Mouse (Mus musculus) right cerebral cortex, postnatal 4 days (tissue): ENCODE data around the gene Hoxc9.

ENCODE experiments used
- DNase-seq: peaks from one replicate; pipeline ENCODE4 v3.0.0-alpha.2; 2022

Gene Hoxc9

GRCm38 (mm10) chr15:103028916-103029512, 52.8 kb downstream of the Hoxc9 start:
- no peak for DNase-seq

DNA sequence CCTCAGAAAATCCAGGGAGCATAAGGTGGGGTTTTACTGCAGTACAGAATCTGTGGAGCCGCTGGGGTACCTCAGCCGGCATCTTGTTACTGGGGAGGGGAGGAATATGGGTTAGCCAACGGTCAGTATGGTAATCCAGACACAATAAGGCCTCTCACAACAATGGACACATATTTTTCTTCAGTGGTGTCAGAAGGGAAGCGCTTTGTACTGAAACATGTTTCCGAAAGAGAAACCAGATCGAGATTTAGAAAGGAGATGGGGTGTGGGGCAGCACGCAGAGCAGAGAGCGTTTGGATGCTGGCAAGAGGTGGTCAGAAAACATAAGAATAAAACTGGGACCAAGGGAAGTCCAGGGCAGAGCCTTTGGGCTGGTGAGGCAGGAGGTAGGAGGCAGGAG, 53.9 kb downstream of the Hoxc9 start:
- DNase-seq: no peak

DNA sequence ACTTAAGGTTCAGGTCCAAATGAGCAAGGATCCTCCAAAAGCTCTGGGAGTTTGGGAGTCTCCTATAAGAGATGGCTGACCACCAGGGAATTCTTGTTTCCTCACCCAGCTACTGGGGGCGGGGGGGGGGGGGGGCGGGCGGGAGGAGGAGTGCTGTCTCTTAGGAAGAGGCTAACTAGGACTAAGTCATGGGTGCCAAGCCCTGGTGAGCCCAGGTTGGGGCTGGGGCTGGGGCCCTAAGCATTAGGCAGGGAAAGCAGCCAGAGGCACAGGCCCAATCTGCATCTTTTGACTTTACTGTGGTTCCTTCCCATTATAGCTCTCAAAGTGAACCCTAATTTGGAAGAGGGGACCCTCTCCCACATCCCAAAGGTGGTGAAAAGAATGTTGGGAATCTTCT, 55.9 kb downstream of the Hoxc9 start:
- DNase-seq: no peak

GRCm38 (mm10) chr15:103032646-103033575, 56.7 kb downstream of the Hoxc9 start:
- no peak for DNase-seq

- DNase-seq: no peak
These were observed 58.0 kb downstream of the Hoxc9 start for GRCm38 (mm10) chr15:103034043-103034806.
